ENCODE assay signal across 26 mouse cellular contexts in the genomic region with DNA sequence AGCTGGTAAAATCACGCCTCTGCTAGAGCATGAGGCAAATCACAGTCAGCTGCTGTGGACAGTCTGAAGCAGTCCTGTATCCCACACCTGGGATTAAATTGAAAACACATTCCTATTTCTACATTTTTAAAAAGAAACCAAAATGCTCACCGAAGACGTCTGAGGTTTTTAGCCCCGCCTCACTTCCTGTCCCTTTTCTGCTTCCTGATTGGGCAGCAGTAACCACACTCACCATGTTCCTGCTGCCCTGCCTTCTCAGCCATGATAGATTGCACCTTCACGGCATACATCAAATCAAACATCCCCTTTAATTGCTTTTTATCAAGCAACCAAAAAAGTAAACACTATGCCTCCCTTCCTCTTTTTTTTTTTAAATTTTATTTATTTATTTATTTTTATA.
DNase-seq lines count a peak whose midpoint lies in the region; ATAC-seq and TF ChIP-seq lines count a peak whose summit lies in the region.
"Had no signal": no experiment of that assay in that cellular context is flagged by ENCODE, and none has a peak within 500 bp of the region (broad histone marks: within the 10 kb centered on the region; RNA-seq: fewer than 3 reads in every experiment).

No protein-coding gene starts in this region.

- no peak for TF ChIP-seq POLR2A in bone marrow, adult 2 months (IDR thresholded peaks at IDR 0.05; ENCODE audit: borderline replicate concordance, control insufficient read depth, low read depth, low read length)

- H3K4me3 ChIP-seq in bone marrow, adult 2 months (replicated peaks; ENCODE audit: control insufficient read depth, low read depth, low read length), result peak overlapping the region; percentile 19
- peak overlapping the region; percentile 18 for H3K4me3 ChIP-seq in megakaryocyte, embryonic 14.5 days (replicated peaks)
- H3K4me3 ChIP-seq: embryonic facial prominence, embryonic 12.5 days; embryonic facial prominence, embryonic 15.5 days; forebrain, embryonic 12.5 days; forebrain, embryonic 15.5 days; heart, embryonic 12.5 days; heart, embryonic 15.5 days; hindbrain, embryonic 10.5 days; hindbrain, embryonic 13.5 days had no signal

- peaks cover 6% of the 10 kb centered on the region for H3K36me3 ChIP-seq in megakaryocyte, embryonic 14.5 days (replicated peaks; ENCODE audit: low read length)
- H3K36me3 ChIP-seq: embryonic facial prominence, embryonic 12.5 days; embryonic facial prominence, embryonic 15.5 days; forebrain, embryonic 12.5 days; forebrain, embryonic 15.5 days; heart, embryonic 12.5 days; heart, embryonic 15.5 days; hindbrain, embryonic 10.5 days; hindbrain, embryonic 13.5 days had no signal

- no peak for ATAC-seq in erythroid progenitor cell, adult 5-6 weeks (replicated peaks; ENCODE audit: low FRiP score, poor library complexity, severe bottlenecking)
- ATAC-seq: forebrain, embryonic 15.5 days; hindbrain, embryonic 16.5 days; intestine, postnatal 0 days; Patski had no signal

- no peak overlapping the region for H3K27ac ChIP-seq in bone marrow, adult 2 months (ENCODE audit: control insufficient read depth, insufficient read depth, low read depth, low read length, poor library complexity)
- H3K27ac ChIP-seq: embryonic facial prominence, embryonic 12.5 days; embryonic facial prominence, embryonic 15.5 days; forebrain, embryonic 12.5 days; forebrain, embryonic 15.5 days; heart, embryonic 15.5 days; hindbrain, embryonic 10.5 days; hindbrain, embryonic 13.5 days had no signal

- no peak for TF ChIP-seq CTCF in bone marrow, adult 2 months (IDR thresholded peaks at IDR 0.05; ENCODE audit: control insufficient read depth, insufficient read depth, low read length)

- no peaks in the 10 kb centered on the region for H3K27me3 ChIP-seq in megakaryocyte, embryonic 14.5 days (replicated peaks)
- H3K27me3 ChIP-seq: embryonic facial prominence, embryonic 12.5 days; embryonic facial prominence, embryonic 15.5 days; forebrain, embryonic 15.5 days; heart, embryonic 12.5 days; heart, embryonic 15.5 days; Patski had no signal

- DNase-seq in CD4-positive helper T cell, adult 2 months (ENCODE audit: low read depth, low spot score), result peak; percentile 45
- DNase-seq in lung, adult 18-20 months, result no peak
- DNase-seq in adrenal gland, postnatal 10 days, result no peak
- DNase-seq: adrenal gland, adult 2 months; adrenal gland, postnatal 25 days; cerebellum, adult 18-20 months; cerebellum, adult 9-10 months; cerebellum, postnatal 14 days; gastrocnemius, postnatal 25 days; heart, adult 18-20 months; heart, postnatal 10 days; heart, postnatal 36 days had no signal

- 54% methylated on average over 5 of the region's 5 CpGs for WGBS in bone marrow, adult 2 months

- peaks cover 6% of the 10 kb centered on the region; the same call in 1 of the 2 replicates for H3K9me3 ChIP-seq in megakaryocyte, embryonic 14.5 days
- H3K9me3 ChIP-seq: heart, embryonic 15.5 days had no signal

- peaks cover 2% of the 10 kb centered on the region; the same call in 1 of the 2 replicates for H3K4me1 ChIP-seq in bone marrow, adult 2 months (ENCODE audit: control insufficient read depth, insufficient read depth, low read length)
- peaks cover 69% of the 10 kb centered on the region for H3K4me1 ChIP-seq in megakaryocyte, embryonic 14.5 days
